Comparison of ENCODE assay signal across 15 mouse cellular contexts in the genomic region with DNA sequence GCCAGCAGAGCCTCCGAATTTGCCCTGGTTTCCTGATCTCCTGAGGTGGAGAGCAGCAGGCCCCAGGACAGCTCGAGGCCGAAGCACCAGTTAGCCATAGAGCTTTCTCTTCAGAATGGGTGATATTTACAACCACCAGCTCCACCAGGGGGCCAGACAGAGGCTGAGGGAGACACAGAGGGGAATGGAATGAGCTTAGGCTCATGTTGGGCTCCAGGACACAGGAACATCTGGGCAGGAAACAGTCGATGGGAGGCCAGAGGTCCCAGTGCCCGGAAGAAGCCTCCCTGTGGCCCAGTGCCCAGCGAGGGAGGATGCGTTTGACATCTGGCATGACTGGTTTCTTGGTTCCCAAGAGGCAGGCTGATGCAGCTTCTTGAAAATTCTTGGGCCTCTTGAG. TPM values are rescaled to one million over a fixed set of nuclear protein-coding genes. Genes with fewer than 3 reads are reported as not detected.
DNase-seq lines count a peak whose midpoint lies in the region; ATAC-seq lines count a peak whose summit lies in the region.
"Had no signal": no experiment of that assay in that cellular context is flagged by ENCODE, and none has a peak within 500 bp of the region (broad histone marks: within the 10 kb centered on the region; RNA-seq: fewer than 3 reads in every experiment).

No protein-coding gene starts in this region.

- DNase-seq in adrenal gland, adult (ENCODE audit: inconsistent age in 2 of 2, low spot score in 1 of 2) = peak; percentile 23 to 52
- DNase-seq in adrenal gland, postnatal 4 days (ENCODE audit: low spot score in 2 of 2) = no peak
- DNase-seq in kidney, adult 11 months = peak; percentile 30
- peak; percentile 44 for DNase-seq in NIH3T3 (ENCODE audit: low read depth)
- peak; percentile 57 to 59 for DNase-seq in kidney, postnatal 36 days
- no peak for DNase-seq in right cerebral cortex, postnatal 25 days
- no peak for DNase-seq in forebrain, embryonic 11.5 days (ENCODE audit: low spot score)
- DNase-seq: cerebellum, adult 9-11 months; right cerebral cortex, postnatal 14 days had no signal

- H3K9ac ChIP-seq in kidney, embryonic 16.5 days (replicated peaks; ENCODE audit: low read length) = no peak overlapping the region
- no peak overlapping the region for H3K9ac ChIP-seq in forebrain, embryonic 11.5 days (ENCODE audit: low read length)
- H3K9ac ChIP-seq: embryonic facial prominence, embryonic 13.5 days; liver, embryonic 15.5 days; midbrain, embryonic 13.5 days; neural tube, embryonic 12.5 days had no signal

- no peak overlapping the region for H3K4me3 ChIP-seq in kidney, embryonic 16.5 days (ENCODE audit: low read length)
- no peak overlapping the region for H3K4me3 ChIP-seq in forebrain, embryonic 11.5 days (ENCODE audit: low read depth, low read length)
- H3K4me3 ChIP-seq: embryonic facial prominence, embryonic 13.5 days; liver, embryonic 15.5 days; midbrain, embryonic 13.5 days; neural tube, embryonic 12.5 days had no signal

- no peak overlapping the region for H3K4me2 ChIP-seq in kidney, embryonic 16.5 days (replicated peaks; ENCODE audit: low read depth, low read length)
- H3K4me2 ChIP-seq in forebrain, embryonic 11.5 days (ENCODE audit: low read depth, low read length, severe bottlenecking) = no peak overlapping the region
- H3K4me2 ChIP-seq: embryonic facial prominence, embryonic 13.5 days; liver, embryonic 15.5 days; midbrain, embryonic 13.5 days; neural tube, embryonic 12.5 days had no signal

- no peak overlapping the region for H3K27ac ChIP-seq in kidney, embryonic 16.5 days (ENCODE audit: low read length)
- no peak overlapping the region for H3K27ac ChIP-seq in forebrain, embryonic 11.5 days (ENCODE audit: low read depth, low read length)
- H3K27ac ChIP-seq: embryonic facial prominence, embryonic 13.5 days; liver, embryonic 15.5 days; midbrain, embryonic 13.5 days; neural tube, embryonic 12.5 days had no signal

- no peaks in the 10 kb centered on the region for H3K9me3 ChIP-seq in kidney, embryonic 16.5 days (ENCODE audit: low read length)
- no peaks in the 10 kb centered on the region for H3K9me3 ChIP-seq in forebrain, embryonic 11.5 days (ENCODE audit: control insufficient read depth, low read length)
- H3K9me3 ChIP-seq: embryonic facial prominence, embryonic 13.5 days; liver, embryonic 15.5 days; midbrain, embryonic 13.5 days; neural tube, embryonic 12.5 days had no signal

- 69% methylated on average over 7 of the region's 7 CpGs for WGBS in kidney, embryonic 16.5 days
- WGBS in forebrain, embryonic 11.5 days = 91% methylated on average over 7 of the region's 7 CpGs

- no peaks in the 10 kb centered on the region for H3K27me3 ChIP-seq in kidney, embryonic 16.5 days (ENCODE audit: insufficient read depth, low read length)
- H3K27me3 ChIP-seq in forebrain, embryonic 11.5 days (ENCODE audit: control insufficient read depth, insufficient read depth, low read length) = no peaks in the 10 kb centered on the region
- H3K27me3 ChIP-seq: embryonic facial prominence, embryonic 13.5 days; liver, embryonic 15.5 days; midbrain, embryonic 13.5 days; neural tube, embryonic 12.5 days had no signal

- peaks cover 6% of the 10 kb centered on the region for H3K4me1 ChIP-seq in kidney, embryonic 16.5 days (ENCODE audit: insufficient read depth, low read length)
- no peaks in the 10 kb centered on the region for H3K4me1 ChIP-seq in forebrain, embryonic 11.5 days (replicated peaks; ENCODE audit: control insufficient read depth, insufficient read depth, low read length)
- H3K4me1 ChIP-seq: liver, embryonic 15.5 days; midbrain, embryonic 13.5 days; neural tube, embryonic 12.5 days had no signal

- ATAC-seq in kidney, embryonic 16.5 days (ENCODE audit: low FRiP score, low TSS enrichment) = no peak
- ATAC-seq in forebrain, embryonic 11.5 days (replicated peaks; ENCODE audit: low FRiP score) = no peak
- ATAC-seq: midbrain, embryonic 13.5 days had no signal

- H3K36me3 ChIP-seq in kidney, embryonic 16.5 days (ENCODE audit: insufficient read depth, low read length) = no peaks in the 10 kb centered on the region
- no peaks in the 10 kb centered on the region; the same call in 1 of the 2 replicates for H3K36me3 ChIP-seq in forebrain, embryonic 11.5 days (ENCODE audit: control insufficient read depth, insufficient read depth, low read length)
- H3K36me3 ChIP-seq: liver, embryonic 15.5 days had no signal

RNA-seq across cellular contexts. Expression of a gene that starts 17.8 kb away (rescaled TPM):
- 10 to 100 TPM in 1 of 2 experiments, 1 to 10 TPM in 1; 2.4 to 11.1 TPM for total RNA-seq in adrenal gland, postnatal 4 days (2021)
- polyA plus RNA-seq in kidney, embryonic 16.5 days (2015; fragmentation: Nextera tagmentation; extraction: Ambion mirVana) = 0.95 and 1.3 TPM in 2 replicates
- polyA plus RNA-seq in forebrain, embryonic 11.5 days (2014; fragmentation: Nextera tagmentation; extraction: Ambion mirVana) = 0.21 TPM in 1 of 2 replicates, not detected in the other
- total RNA-seq: heart, postnatal 25 days had no signal

Comparison
In these comparisons a context has a peak if more than half of its experiments do, and no peak if none do; other contexts are left out.
1. DNase-seq: peak in adrenal gland, adult (2 of 2), kidney, adult 11 months (single experiment), NIH3T3 (single experiment) and kidney, postnatal 36 days (2 of 2); none in adrenal gland, postnatal 4 days (0 of 2), right cerebral cortex, postnatal 25 days (single experiment) and forebrain, embryonic 11.5 days (single experiment).